Mouse (Mus musculus): ENCODE results near the gene Tspan15.

- TF ChIP-seq POLR2A (IDR thresholded peaks at IDR 0.05; ENCODE audit: insufficient read depth, low read depth, low read length) = no peak
- no peak for TF ChIP-seq CTCF (IDR thresholded peaks at IDR 0.05)
- no peak for TF ChIP-seq EP300 (IDR thresholded peaks at IDR 0.05; ENCODE audit: insufficient read depth, low read depth, low read length)
Measured at GRCm38 (mm10) chr10:62231395-62231732, 313 bp upstream of the Tspan15 start.
